Mouse (Mus musculus): ENCODE measurements around the gene Ckap2. TPM values are rescaled to one million over a fixed set of nuclear protein-coding genes. Genes with fewer than 3 reads are reported as not detected.

Ckap2 gene
- polyA plus RNA-seq, 1 experiment from 2014 or later, result 10.6 TPM

- H3K4me2 ChIP-seq, result peak within 1 kb of the TSS; percentile 75
- no peaks in the 10 kb centered on the region for H3K9me3 ChIP-seq (replicated peaks)
- WGBS, result under 1% methylated on average over 71 of the region's 73 CpGs
- peak within 1 kb of the TSS; percentile 91 for H3K9ac ChIP-seq (replicated peaks)
- no peaks in the 10 kb centered on the region for H3K36me3 ChIP-seq
- peak within 1 kb of the TSS; percentile 89 for H3K4me3 ChIP-seq (replicated peaks)
- H3K27me3 ChIP-seq (replicated peaks), result no peaks in the 10 kb centered on the region
- H3K27ac ChIP-seq (replicated peaks), result peak within 1 kb of the TSS; percentile 96
- peaks cover 17% of the 10 kb centered on the region for H3K4me1 ChIP-seq
- peak; percentile 94 for ATAC-seq (ENCODE audit: low FRiP score)
Observed at GRCm38 (mm10) chr8:22192660-22193431, 7.2 kb upstream of the Ckap2 start, which contains the start of gene Vps36. TSS of gene Vps36 (plus strand) at chr8:22192809.

GRCm38 (mm10) chr8:22184884-22185283, 735 bp downstream of the Ckap2 start:
- H3K36me3 ChIP-seq, result no peaks in the 10 kb centered on the region
- H3K27me3 ChIP-seq (replicated peaks), result no peaks in the 10 kb centered on the region
- ATAC-seq (ENCODE audit: low FRiP score), result peak; percentile 56
- H3K4me1 ChIP-seq, result peaks cover 9% of the 10 kb centered on the region
- H3K9ac ChIP-seq (replicated peaks), result peak overlapping the region; percentile 66
- H3K9me3 ChIP-seq (replicated peaks), result no peaks in the 10 kb centered on the region
- H3K4me3 ChIP-seq (replicated peaks), result peak overlapping the region; percentile 83
- H3K27ac ChIP-seq (replicated peaks), result no peak overlapping the region; the same call in 1 of the 2 replicates
- WGBS, result 0% methylated on average over 3 of the region's 3 CpGs
- peak overlapping the region; percentile 71 for H3K4me2 ChIP-seq

- Histone ChIP-seq H3K9ac (replicated peaks) (no peak overlapping the region), H3K4me3 (replicated peaks) (no peak overlapping the region), H3K4me1 (no peaks in the 10 kb centered on the region), H3K36me3 (no peaks in the 10 kb centered on the region), H3K27me3 (replicated peaks) (no peaks in the 10 kb centered on the region), H3K9me3 (replicated peaks) (no peaks in the 10 kb centered on the region), H3K4me2 (no peak overlapping the region), H3K27ac (replicated peaks) (no peak overlapping the region)
- no peak for ATAC-seq (ENCODE audit: low FRiP score)
- 97% methylated on average over 7 of the region's 7 CpGs for WGBS
Observed at GRCm38 (mm10) chr8:22175966-22176365, 9.7 kb downstream of the Ckap2 start.

GRCm38 (mm10) chr8:22169167-22169566, 16.5 kb downstream of the Ckap2 start:
- Histone ChIP-seq H3K36me3 (no peaks in the 10 kb centered on the region), H3K4me2 (no peak overlapping the region), H3K9me3 (replicated peaks) (no peaks in the 10 kb centered on the region), H3K27ac (replicated peaks) (no peak overlapping the region), H3K4me1 (peaks cover 13% of the 10 kb centered on the region), H3K4me3 (replicated peaks) (no peak overlapping the region), H3K27me3 (replicated peaks) (no peaks in the 10 kb centered on the region), H3K9ac (replicated peaks) (no peak overlapping the region)
- WGBS, result 94% methylated on average over 5 of the region's 5 CpGs
- ATAC-seq (ENCODE audit: low FRiP score), result no peak

GRCm38 (mm10) chr8:22166080-22166603, 19.5 kb downstream of the Ckap2 start, which contains the start of gene Nek3:
TSS of gene Nek3 (minus strand) at chr8:22166435.
- WGBS, result 0% methylated on average over 34 of the region's 43 CpGs
- Histone ChIP-seq H3K27me3 (replicated peaks) (no peaks in the 10 kb centered on the region), H3K27ac (replicated peaks) (peak within 1 kb of the TSS; percentile 86), H3K4me3 (replicated peaks) (peak within 1 kb of the TSS; percentile 63), H3K9ac (replicated peaks) (peak within 1 kb of the TSS; percentile 68), H3K36me3 (no peaks in the 10 kb centered on the region), H3K9me3 (replicated peaks) (no peaks in the 10 kb centered on the region), H3K4me2 (peak within 1 kb of the TSS; percentile 61), H3K4me1 (peaks cover 13% of the 10 kb centered on the region)
- ATAC-seq (ENCODE audit: low FRiP score), result peak; percentile 99

- no peaks in the 10 kb centered on the region for H3K9me3 ChIP-seq (replicated peaks)
- H3K4me2 ChIP-seq, result peak overlapping the region; percentile 61
- H3K27ac ChIP-seq (replicated peaks), result peak overlapping the region; percentile 86
- ATAC-seq (ENCODE audit: low FRiP score), result peak; percentile 59
- H3K27me3 ChIP-seq (replicated peaks), result no peaks in the 10 kb centered on the region
- WGBS, result 45% methylated on average over 10 of the region's 10 CpGs
- H3K9ac ChIP-seq (replicated peaks), result peak overlapping the region; percentile 68
- H3K36me3 ChIP-seq, result no peaks in the 10 kb centered on the region
- H3K4me1 ChIP-seq, result peaks cover 13% of the 10 kb centered on the region
- peak overlapping the region; percentile 63 for H3K4me3 ChIP-seq (replicated peaks)
Observed at GRCm38 (mm10) chr8:22165251-22166079, 20.2 kb downstream of the Ckap2 start.

GRCm38 (mm10) chr8:22164431-22164830, 21.2 kb downstream of the Ckap2 start:
- Histone ChIP-seq H3K27ac (replicated peaks) (no peak overlapping the region), H3K9ac (replicated peaks) (no peak overlapping the region), H3K36me3 (peaks cover 9% of the 10 kb centered on the region), H3K4me2 (no peak overlapping the region), H3K4me1 (peaks cover 13% of the 10 kb centered on the region), H3K4me3 (replicated peaks) (no peak overlapping the region), H3K27me3 (replicated peaks) (no peaks in the 10 kb centered on the region), H3K9me3 (replicated peaks) (no peaks in the 10 kb centered on the region)
- WGBS, result 92% methylated on average over 10 of the region's 10 CpGs
- no peak for ATAC-seq (ENCODE audit: low FRiP score)

GRCm38 (mm10) chr8:22162206-22162605, 23.4 kb downstream of the Ckap2 start:
- Histone ChIP-seq H3K27ac (replicated peaks) (no peak overlapping the region), H3K4me1 (peaks cover 13% of the 10 kb centered on the region), H3K4me2 (no peak overlapping the region), H3K4me3 (replicated peaks) (no peak overlapping the region), H3K27me3 (replicated peaks) (no peaks in the 10 kb centered on the region), H3K9ac (replicated peaks) (no peak overlapping the region), H3K9me3 (replicated peaks) (no peaks in the 10 kb centered on the region), H3K36me3 (peaks cover 17% of the 10 kb centered on the region)
- ATAC-seq (ENCODE audit: low FRiP score), result no peak
- 90% methylated on average over 8 of the region's 8 CpGs for WGBS

GRCm38 (mm10) chr8:22150345-22150663, 35.3 kb downstream of the Ckap2 start:
- 60% methylated on average over 3 of the region's 3 CpGs for WGBS
- H3K9me3 ChIP-seq (replicated peaks), result no peaks in the 10 kb centered on the region
- H3K9ac ChIP-seq (replicated peaks), result no peak overlapping the region
- ATAC-seq (ENCODE audit: low FRiP score), result no peak
- H3K36me3 ChIP-seq, result peaks cover 8% of the 10 kb centered on the region; the same call in 1 of the 2 replicates
- H3K4me3 ChIP-seq (replicated peaks), result no peak overlapping the region
- H3K27me3 ChIP-seq (replicated peaks), result no peaks in the 10 kb centered on the region
- no peak overlapping the region for H3K27ac ChIP-seq (replicated peaks)
- H3K4me1 ChIP-seq, result no peaks in the 10 kb centered on the region; the same call in 1 of the 2 replicates
- H3K4me2 ChIP-seq, result no peak overlapping the region

GRCm38 (mm10) chr8:22149643-22150344, 35.8 kb downstream of the Ckap2 start:
- Histone ChIP-seq H3K4me2 (no peak overlapping the region), H3K9ac (replicated peaks) (no peak overlapping the region), H3K27ac (replicated peaks) (no peak overlapping the region), H3K9me3 (replicated peaks) (no peaks in the 10 kb centered on the region), H3K36me3 (peaks cover 8% of the 10 kb centered on the region; the same call in 1 of the 2 replicates), H3K4me3 (replicated peaks) (no peak overlapping the region), H3K4me1 (no peaks in the 10 kb centered on the region; the same call in 1 of the 2 replicates), H3K27me3 (replicated peaks) (no peaks in the 10 kb centered on the region)
- no peak for ATAC-seq (ENCODE audit: low FRiP score)
- 89% methylated on average over 11 of the region's 11 CpGs for WGBS

GRCm38 (mm10) chr8:22148367-22148740, 37.3 kb downstream of the Ckap2 start:
- 93% methylated on average over 7 of the region's 7 CpGs for WGBS
- no peak overlapping the region for H3K9ac ChIP-seq (replicated peaks)
- H3K4me1 ChIP-seq, result no peaks in the 10 kb centered on the region; the same call in 1 of the 2 replicates
- no peak overlapping the region for H3K4me3 ChIP-seq (replicated peaks)
- H3K36me3 ChIP-seq, result peaks cover 8% of the 10 kb centered on the region; the same call in 1 of the 2 replicates
- ATAC-seq (ENCODE audit: low FRiP score), result no peak
- H3K27me3 ChIP-seq (replicated peaks), result no peaks in the 10 kb centered on the region
- no peak overlapping the region for H3K27ac ChIP-seq (replicated peaks)
- H3K4me2 ChIP-seq, result no peak overlapping the region
- no peaks in the 10 kb centered on the region for H3K9me3 ChIP-seq (replicated peaks)
